Mouse (Mus musculus): Measurements from ENCODE around the gene Galnt2.

Galnt2 gene

DNA sequence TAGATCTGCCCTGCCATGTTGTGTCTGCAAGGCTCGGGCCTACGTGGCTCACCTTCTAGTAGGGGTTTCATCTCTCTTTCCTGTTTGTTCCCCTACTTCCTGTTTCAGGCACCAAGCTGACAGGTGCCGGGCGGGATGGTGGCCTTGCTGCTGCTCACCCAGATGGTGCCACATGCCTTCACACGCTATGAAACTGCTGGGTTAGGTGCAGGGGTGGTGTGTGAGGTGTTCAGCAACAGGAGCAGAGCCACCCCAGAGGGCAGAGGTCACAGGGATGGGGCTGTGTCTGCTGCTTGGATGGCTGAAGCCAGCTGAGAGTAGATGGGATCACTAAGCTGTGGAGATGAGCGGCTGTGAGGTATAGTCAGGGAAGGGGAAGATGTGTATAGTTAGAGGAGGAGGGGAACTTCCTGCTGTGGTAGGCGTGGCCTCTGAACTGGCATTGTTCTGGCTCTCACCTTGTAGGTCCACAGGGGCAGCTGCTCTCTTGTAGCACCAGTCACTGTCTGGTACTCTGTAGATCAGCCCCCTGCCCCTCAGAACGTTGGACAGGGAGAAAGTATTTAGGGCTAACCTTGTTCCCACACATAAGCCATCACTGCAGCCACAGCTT is 42.5 kb downstream of the Galnt2 start:
- DNase-seq = peak in 1 of 2 experiments; percentile 48

- no peak for DNase-seq
Observed at GRCm38 (mm10) chr8:124274441-124275120, 43.4 kb downstream of the Galnt2 start.

DNA sequence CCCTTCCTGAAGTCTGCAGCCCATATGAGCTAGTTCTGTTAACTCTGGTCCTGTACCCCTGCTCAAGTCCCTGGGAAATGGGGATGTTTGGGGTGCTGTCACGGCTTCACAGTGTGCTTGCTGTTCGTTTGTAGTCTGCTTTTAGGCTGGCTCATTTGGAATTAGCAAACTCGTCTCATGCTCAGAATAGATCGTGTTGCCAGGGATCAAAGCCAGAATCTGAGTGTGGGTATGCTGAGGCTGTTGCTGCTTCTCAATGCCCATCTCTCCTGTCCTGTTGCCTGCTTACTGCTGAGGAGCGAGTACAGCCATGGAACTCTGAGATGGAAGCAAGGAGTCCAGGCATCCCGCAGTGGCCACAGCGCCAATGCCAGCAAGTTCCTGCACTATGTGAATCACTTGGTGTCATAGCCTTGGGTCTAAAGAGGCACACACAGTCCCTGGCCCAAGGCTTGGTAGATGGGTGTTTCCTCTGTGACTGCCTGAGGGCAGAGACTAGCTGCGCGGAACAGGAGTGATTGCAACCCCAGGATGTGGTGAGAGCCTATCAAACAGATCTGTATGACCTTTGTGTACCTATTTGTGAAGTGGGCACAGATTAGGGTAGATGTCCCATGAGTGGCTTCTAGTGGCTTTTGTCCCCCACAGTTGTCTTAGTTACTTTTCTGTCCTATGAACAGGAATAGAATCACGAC is 44.3 kb downstream of the Galnt2 start:
- DNase-seq = peak in 1 of 2 experiments; percentile 23

GRCm38 (mm10) chr8:124277951-124278910 is 47.0 kb downstream of the Galnt2 start:
- peak in 1 of 2 experiments; percentile 33 for DNase-seq

- no peak for DNase-seq
Observed at GRCm38 (mm10) chr8:124278956-124279689, 47.9 kb downstream of the Galnt2 start.

- DNase-seq = no peak
Observed at GRCm38 (mm10) chr8:124279690-124279985, 48.4 kb downstream of the Galnt2 start.

- DNase-seq = no peak
Observed at GRCm38 (mm10) chr8:124281700-124282541, 50.7 kb downstream of the Galnt2 start.

GRCm38 (mm10) chr8:124282878-124283630 is 51.9 kb downstream of the Galnt2 start:
- peak in 1 of 2 experiments; percentile 48 for DNase-seq

DNA sequence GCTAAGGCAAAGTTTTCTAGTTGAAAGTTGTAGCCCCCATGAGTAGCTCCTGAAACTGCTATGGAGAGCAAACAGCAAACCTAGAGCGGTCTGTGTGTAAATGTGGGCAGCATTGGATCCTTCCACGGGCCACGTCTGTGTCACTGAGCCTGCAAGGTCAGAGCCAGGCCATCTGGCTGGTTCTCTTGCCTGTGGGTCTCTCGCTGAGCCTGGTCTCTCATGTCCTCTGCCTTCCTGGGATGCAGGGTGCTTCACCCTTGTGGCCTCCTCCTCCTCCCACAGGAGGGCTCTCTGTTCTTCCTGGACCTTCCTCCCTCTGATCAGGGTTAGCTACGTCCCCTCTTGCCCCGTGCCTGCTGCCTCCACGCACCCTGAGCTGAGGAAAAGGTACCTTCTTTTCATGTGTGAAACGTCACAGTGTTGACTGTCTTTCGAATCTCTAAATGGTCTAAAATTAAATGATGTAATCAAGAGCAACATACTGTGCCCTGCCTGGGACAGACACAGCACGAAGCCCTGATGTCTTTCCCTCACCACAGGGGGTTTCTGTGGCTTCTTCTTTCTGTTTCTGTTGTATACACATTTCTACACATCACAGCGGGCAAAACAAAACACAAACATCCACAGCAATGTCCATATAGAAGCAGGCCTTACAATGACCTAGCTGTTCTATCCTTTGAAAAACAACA is 52.6 kb downstream of the Galnt2 start:
- DNase-seq = no peak

- DNase-seq = peak in 1 of 2 experiments; percentile 46
Observed at GRCm38 (mm10) chr8:124284333-124284711, 53.1 kb downstream of the Galnt2 start.

- DNase-seq = no peak
Observed at GRCm38 (mm10) chr8:124284984-124285576, 53.9 kb downstream of the Galnt2 start.

DNA sequence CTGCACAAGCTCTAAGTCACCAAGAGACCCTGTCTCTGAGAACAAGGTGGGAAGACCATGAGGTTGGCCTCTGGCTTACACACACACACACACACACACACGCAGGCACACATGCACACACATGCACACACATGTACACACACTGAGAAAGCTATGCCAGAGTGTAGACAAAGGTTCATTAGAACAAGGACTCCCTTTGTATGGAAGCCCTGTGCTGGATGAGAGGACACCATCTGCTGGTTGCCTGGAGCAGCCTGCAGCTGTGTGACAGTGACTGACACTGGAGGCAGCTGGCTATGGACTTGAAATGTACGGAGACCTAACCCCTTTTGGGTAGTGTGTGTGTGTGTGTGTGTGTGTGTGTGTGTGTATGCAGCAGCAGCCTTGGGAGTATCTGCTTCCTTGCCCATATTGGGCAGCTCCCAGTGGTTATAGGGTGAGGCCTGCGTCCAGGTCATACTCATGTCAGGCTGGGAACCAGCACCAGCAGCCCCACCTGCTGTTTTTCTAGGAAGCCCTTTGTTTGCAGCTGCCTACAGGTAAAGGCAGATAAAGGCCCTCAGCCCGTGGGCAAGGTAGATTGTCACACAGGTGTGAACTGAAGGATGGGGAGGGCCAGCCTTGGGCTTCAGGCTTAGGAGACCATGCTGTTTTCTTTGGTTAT is 55.4 kb downstream of the Galnt2 start:
- peak in 1 of 2 experiments; percentile 43 for DNase-seq

- DNase-seq = no peak
Observed at GRCm38 (mm10) chr8:124288215-124288864, 57.1 kb downstream of the Galnt2 start.

- no peak for DNase-seq
Observed at GRCm38 (mm10) chr8:124289481-124290050, 58.4 kb downstream of the Galnt2 start.

DNA sequence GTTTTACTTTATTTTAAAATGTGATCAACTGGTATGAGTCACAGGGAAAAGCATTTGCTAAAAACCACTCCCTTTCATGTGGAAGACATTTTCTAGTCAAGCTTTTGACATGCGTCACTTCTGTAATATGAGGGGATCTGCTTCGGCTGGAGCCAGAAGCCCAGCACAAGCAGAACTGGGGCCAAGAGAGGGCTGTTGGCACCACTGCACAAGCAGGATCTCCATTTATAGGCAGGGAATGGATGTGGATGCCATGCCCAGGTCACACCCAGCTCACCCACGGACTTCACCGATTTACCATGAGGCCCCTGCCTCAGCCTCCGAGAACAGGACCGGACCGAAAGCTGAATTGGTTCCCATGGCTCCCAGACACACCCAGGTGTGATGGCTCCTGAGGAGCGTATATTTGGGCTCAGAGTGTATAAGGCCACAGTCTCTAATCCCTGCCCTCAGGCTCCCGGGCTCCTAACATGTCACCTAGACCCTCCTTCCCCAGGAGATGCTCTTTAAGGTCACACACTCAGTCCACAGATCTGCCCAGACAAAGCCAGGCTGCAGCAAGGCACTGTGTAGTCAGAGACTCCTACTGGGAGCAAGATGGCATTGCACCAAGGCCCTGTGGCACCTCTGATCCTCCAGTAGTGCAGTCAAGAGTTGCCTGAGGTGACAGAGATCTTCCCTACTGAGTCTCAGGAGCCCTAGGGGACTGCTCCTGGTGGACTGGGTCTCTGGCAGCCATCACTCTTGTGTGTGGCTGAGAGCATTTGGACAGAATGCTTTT is 59.9 kb downstream of the Galnt2 start:
- peak in 1 of 2 experiments; percentile 48 for DNase-seq

DNA sequence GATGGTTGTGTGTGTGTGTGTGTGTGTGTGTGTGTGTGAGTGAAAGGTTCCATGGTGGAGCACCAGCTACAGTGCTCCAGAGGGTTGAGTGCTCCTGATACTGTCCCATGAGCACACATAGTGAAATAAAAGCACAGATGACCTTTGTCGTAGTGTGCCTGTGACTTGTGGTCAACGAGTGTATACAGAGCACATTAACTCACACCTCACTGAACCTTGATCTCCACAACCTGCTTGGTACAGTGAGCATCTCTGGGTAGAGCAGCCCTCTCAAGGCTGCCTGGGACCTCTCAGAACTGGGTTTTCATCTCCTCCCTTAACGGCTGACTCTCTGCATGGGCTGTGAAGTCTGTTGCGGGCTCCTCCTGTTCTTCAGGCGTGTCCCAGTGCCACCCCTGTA is 60.5 kb downstream of the Galnt2 start:
- no peak for DNase-seq

DNA sequence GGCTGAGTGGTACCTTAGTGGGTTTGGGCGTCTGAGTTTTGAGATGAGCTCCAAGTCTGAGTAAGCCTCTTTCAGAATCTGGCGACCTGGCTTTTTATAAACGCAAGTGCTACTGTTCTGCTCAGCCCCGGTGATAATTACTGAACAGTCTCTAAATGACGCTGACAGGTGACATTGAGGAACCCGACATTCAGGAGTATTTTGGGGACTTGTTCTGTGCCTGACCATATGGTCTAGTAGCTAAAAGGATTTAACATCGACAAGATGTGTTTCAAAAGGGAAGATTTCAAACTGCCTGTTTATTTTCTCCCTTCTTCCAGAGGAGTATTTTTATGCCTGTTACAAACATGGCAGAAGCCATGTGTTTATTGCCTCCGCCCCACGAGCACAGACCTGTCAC is 61.8 kb downstream of the Galnt2 start:
- no peak for DNase-seq

All from lung, postnatal 4 days (tissue).